Mouse (Mus musculus): ENCODE data around the gene Pdzd2.
A peak's percentile ranks its signal among the peaks of the same experiment; 100 is the strongest.

Gene Pdzd2

DNA sequence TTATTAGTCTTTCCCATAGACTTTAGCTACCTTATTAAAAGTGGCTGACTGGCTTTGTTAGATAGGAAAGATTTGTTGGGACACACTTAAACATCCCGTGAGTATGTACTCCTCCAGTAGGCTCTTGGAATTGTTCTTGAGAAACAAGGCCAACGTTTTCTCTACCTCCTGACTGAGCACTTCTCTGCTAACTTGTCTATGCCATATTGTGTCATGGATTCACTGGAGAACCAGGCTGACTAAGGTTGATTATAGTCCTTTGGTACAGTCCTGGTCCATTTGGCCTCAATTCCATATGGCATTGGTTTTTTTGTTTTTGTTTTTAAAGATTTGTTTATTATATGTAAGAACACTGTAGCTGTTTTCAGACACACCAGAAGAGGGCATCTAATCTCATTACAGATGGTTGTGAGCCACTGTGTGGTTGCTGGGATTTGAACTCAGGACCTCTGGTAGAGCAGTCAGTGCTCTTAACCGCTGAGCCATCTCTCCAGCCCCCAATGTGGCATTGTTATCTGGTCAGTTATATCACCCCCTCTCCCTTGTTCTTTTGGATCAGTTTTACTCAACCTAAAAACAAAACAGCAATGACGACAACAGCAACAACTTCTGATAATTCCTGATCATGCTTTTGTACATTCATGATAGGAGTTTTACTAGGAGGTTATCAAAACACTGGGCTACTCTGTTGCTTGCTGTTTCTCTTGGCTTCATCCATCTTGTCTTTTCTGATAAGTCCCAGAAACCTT lies 402.5 kb downstream of the Pdzd2 start:
- DNase-seq, result no peak

DNA sequence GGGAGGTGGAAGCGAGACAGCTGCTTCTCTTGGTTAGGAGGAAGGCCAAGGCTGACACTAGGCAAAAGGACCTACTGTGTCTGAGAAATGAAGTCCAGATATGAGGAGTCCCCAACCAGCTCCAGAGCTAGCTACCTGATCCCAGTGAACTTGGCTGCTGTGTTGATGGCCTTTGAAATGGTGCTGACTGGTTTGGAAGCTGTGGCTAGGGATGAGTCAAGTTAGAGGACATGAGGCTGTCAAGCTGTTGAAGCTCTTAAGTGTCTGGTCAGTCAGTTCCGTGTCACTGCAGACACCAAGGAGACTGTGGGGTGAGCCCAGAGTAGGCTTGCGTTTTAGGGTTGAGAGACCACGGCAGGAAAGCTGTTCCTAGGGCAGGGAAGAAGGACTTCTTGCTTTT lies 405.3 kb downstream of the Pdzd2 start:
- no peak for DNase-seq

GRCm38 (mm10) chr15:12331300-12331699 lies 408.4 kb downstream of the Pdzd2 start:
- no peak for DNase-seq

- DNase-seq, result no peak
Measured at GRCm38 (mm10) chr15:12330892-12331291, 408.8 kb downstream of the Pdzd2 start.

GRCm38 (mm10) chr15:12330389-12330788 lies 409.3 kb downstream of the Pdzd2 start:
- DNase-seq, result no peak

DNA sequence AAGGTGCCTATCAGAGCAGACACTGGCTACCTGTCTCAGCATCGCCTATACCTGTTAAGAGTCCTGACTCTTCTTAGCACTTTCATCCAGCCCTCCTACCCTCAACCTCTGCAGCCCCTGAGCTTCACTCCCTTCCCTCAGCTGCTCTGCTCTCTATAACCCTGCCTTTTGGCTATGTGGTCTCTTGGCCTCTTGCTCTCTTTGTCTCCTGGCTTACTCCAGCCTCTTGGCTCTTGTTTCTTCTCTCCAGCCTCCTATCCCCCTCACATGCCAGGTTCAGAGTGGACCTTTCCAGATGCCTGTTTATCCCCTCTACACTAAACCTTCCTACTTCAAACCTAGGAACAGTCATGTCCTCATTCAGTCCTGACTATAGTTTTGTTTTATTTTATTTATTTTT lies 415.4 kb downstream of the Pdzd2 start:
- DNase-seq, result no peak

- DNase-seq, result no peak
Measured at GRCm38 (mm10) chr15:12322676-12323402, 416.9 kb downstream of the Pdzd2 start.

DNA sequence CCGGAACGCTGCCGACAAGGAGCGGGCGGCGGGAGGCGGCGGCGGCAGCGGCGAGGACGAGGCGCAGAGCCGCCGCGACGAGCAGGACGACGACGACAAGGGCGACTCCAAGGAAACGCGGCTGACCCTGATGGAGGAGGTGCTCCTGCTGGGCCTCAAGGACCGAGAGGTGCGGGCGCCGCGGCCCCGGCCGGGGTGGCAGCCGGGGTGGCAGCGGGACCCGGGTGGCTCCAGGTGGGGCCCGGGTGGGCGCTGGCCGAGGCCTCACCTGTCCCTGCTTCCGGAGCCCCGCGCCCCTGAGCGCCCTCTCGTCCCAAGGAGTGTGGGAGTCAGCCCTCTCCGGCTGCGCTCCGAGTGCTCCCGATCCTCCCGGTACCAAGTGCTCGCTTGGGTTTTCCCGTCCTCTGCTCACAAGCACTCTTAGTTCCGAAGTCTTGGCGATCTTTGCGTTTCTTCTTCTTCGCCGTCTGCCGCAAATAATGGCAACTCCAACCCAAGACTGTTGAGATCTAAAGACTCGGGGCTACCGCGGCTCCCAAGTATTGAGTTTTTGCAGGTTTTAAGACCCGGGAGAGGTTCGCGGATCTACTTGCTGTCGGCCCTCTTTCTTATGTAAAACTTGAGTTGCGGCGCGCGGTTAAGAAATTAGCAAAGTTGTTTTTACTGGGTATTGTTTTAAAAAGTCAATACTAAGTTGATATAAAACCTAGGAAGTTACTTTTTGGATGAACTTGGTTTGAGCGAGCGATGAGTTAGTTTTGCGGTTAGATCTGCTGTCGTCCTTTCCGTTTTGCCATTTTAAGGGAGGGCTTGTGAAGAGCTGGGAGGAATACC lies 417.7 kb downstream of the Pdzd2 start, which contains the start of gene 1810049J17Rik:
1810049J17Rik (minus strand) TSS at position 112 of the 834 bp plus-strand sequence.
- DNase-seq, result peak; percentile 50

DNA sequence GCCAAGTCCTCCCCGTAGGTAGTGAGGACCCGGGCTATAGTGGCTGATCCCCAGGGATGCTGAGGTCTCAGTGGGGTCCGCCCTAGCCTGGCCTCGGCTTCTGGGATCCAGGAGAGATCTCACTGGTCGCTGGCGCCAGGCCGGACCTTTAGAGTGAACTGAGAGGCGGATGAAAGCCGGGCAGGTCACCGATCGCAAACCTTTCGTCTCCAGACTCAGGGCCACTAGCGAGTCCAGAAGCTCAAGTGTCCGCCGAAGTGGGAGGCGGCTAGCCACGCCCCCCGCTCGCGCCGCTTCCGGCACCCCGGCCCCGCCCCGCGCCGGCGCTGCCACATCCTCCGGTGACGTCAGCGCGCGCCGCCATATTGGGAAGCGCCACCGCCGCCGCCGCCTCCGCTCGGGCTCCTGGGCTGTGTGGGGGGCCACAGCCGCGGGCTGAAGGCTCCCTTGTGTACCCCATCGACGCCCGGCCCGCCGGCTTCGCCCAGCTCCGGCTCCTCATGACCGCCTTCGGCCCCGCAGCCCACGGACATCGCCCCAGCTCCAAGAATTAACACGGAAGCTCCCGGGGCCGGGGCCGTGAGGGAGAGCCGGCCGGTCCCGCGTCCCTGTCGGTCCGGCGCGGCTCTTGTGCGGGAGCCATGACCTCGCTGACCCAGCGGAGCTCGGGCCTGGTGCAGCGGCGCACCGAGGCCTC lies 418.5 kb downstream of the Pdzd2 start, which contains the start of gene Golph3:
Golph3 (plus strand) TSS at position 360 of the 697 bp plus-strand sequence.
- DNase-seq, result peak; percentile 97

- DNase-seq, result no peak
Measured at GRCm38 (mm10) chr15:12320441-12321090, 419.2 kb downstream of the Pdzd2 start.

DNA sequence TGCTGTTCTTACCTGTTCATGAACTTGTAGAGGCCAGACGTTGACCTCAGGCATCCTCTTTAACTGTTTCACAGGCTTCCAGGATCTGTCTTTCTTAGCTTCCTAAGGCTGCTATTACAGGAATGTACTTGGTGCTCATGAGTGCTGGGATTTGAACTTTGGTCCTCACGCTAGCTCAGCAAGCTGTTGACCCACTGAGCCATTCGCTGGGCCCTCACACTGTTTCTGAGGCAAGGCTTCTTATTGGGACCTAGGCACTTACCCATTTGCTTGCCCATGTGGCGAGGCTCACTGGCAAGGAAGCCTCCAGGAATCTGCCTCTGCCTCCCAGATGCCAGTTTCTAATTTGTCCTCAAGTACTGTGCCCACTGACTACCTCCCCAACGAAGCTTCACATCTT lies 419.8 kb downstream of the Pdzd2 start:
- DNase-seq, result no peak

DNA sequence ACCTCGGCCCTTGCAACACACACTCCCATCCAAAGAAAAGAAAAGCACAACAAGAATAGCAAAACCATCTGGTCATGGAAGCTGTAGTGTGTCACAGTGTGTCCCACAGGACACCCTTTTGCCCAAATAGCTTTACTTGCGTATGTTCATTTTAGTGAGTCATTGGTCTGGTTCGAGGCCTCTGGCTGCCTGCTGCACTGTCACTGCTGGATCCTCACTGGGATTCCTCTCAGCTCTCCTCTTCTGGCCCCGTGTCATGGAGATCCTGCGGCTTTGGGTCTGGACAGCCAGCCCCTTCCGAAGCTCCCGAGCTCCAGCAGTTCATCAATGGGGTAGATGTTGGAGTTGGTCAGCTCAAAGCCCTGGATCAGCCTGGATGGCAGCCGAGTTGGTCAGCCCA lies 421.3 kb downstream of the Pdzd2 start:
- DNase-seq, result no peak

DNA sequence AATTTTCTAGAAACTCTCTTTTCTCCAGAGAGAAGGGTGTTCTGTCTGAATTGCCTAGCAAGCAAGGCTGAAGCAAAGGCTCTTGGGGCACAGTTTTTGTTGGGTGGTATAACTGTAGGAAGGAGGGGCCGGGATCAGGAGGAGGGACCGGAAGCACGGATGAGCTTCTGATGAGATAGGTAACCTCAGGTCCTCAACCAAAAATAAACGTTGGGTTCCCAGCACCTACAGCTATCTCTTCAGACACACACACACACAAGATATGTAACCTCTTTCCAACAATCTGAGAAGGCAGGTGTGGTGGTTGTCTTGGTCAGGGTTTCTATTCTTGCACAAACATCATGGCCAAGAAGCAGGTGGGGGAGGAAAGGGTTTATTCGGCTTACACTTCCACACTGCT lies 422.4 kb downstream of the Pdzd2 start:
- no peak for DNase-seq

- DNase-seq, result no peak
Measured at GRCm38 (mm10) chr15:12315996-12316395, 423.7 kb downstream of the Pdzd2 start.

DNA sequence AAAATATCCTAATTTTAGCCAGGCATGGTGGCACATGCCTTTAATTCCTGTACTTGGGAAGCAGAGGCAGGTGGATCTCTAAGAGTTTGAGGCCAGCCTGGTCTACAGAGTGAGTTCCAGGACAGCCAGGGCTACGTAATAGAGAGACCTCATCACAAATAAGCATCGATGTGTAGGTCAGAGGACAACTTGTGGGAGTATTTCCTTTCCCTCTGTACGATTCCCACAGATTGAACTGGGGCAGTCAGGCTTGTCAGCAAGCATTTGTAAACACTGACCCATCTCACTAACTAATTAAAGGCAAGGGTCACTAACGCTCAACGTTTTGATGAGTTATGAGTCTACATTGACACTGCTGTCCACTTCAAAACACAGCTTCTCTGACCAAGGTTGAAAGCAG lies 425.1 kb downstream of the Pdzd2 start:
- no peak for DNase-seq

DNA sequence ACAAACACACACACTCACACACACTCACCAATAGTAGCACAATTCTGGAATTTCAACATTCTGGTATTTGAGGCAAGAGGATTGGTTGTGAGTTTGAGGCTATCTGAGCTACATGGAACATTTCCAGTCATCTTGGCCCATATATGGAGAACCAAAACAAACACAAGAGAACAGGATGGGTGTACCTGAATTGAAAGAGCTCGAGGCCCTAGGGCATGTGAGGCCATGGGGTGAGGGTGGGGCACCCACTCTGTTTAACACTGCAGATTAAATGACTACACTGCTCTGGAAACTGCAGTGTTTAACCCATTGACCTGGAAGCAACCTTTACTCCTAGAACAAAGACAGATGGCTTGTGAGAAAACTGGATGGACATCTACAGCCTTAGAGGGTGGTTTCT lies 426.5 kb downstream of the Pdzd2 start:
- DNase-seq, result no peak

DNA sequence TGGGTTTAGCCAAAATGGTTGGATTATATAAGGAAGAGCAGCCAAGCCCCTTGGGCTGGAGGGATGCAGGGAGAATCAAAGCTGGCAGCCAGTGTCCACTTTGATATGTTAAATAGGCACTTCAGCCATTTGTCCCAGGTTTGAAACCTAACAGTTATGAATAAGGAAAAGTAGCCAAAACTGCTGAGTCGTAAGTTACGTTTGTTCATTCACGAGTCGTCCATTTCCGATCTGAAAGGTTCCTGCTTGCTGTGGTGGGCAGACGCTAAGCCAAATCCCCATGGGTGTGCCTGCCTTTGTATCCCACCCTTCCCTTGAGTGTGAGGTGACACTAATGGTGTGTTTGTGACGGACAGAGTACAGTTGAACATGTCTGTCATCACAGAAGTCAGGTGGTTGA lies 428.3 kb downstream of the Pdzd2 start:
- DNase-seq, result no peak

GRCm38 (mm10) chr15:12310676-12311075 lies 429.0 kb downstream of the Pdzd2 start:
- no peak for DNase-seq
